Mouse (Mus musculus) frontal cortex, postnatal 10 days (tissue): ENCODE results near the gene Slit3.

Experiments
- DNase-seq, 2 experiments: peaks; one replicate each; pipeline ENCODE4 v3.0.0; 2022; ENCODE audit warnings: low spot score in 2 of 2, mixed read lengths in 1 of 2

Gene Slit3

GRCm38 (mm10) chr11:35393815-35394214, 272.8 kb downstream of the Slit3 start:
- no peak for DNase-seq

GRCm38 (mm10) chr11:35395376-35395775, 274.4 kb downstream of the Slit3 start:
- no peak for DNase-seq

GRCm38 (mm10) chr11:35398353-35398752, 277.3 kb downstream of the Slit3 start:
- no peak for DNase-seq

DNA sequence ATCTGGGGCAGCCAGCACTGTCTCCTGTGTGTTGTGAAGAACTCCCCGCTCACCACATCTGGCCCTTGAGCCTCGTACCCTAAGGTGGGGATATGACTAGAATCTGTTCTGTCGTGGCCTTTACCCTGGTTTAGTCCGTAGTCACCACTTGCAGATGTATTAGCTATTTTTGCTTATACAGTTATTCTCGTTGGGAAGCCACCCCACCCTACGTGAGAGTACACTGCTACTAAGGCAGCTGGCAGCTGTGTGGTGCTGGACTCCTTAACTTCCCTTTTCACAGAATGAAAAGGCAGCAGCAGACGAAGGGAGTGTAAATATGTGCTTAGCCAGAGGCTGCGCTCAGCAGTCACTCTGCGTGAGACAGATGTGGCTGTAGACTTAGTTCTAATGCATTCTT, 282.5 kb downstream of the Slit3 start:
- DNase-seq, result no peak

DNA sequence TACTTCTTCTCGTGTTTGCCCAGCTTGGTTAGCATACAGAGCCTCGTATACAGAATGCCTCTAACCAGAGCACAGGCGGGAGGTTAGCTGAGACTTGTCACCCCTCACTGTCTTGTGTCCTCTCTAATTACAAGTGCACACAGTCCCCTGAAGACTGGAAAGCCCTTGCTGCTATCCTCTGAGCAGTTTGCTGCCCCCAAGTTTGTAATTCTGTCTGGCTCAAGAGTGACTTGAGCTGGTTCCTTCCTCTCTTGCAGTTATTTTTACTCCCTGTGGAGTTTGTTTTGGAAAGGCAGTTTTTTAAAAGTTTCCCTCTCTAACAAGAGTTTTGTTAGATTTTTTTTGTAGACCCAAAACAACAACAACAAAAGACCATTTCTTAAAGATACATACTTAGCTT, 285.0 kb downstream of the Slit3 start:
- no peak for DNase-seq

GRCm38 (mm10) chr11:35406522-35406921, 285.5 kb downstream of the Slit3 start:
- no peak for DNase-seq

DNA sequence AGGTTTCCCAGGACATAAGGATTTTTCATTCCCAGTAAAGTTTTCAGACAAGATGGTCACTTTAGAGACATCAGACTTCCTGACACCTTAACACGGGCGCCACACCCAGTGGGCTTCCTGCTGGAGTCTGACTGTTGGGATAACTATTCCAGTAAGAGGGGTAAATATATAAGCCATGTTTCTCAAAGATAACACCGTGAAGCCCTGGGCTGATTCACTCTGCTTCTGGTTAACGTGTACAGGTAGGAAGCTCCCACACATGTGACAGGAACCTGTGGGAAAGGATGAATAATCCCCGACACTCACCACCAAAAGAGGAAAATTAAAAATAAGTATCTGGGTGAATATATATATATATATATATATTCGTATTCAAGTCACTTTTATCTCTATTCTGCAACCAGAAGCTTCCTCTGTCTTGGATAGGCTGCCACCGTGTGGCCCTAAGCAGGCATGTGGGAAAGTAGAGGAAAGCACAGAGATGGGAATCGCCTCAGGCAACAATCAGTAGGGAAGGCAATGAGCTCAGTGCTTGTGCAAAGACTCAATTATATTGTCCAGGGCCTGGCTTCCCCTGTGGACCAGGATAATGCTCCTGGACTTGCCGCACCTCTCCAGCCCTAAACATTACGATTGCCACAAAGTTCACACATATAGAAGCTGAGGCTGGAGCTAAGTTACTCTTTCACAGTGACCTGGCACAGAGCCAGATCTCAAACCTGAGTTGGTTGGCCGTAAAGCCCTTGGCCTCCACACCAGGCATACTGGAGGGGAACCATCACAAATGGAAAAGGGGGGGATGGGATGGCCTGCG, 286.5 kb downstream of the Slit3 start:
- DNase-seq, result peak; percentile 64 to 74

- no peak for DNase-seq
These were observed 289.4 kb downstream of the Slit3 start for GRCm38 (mm10) chr11:35410431-35410830.

- DNase-seq, result no peak
These were observed 294.9 kb downstream of the Slit3 start for GRCm38 (mm10) chr11:35415768-35416401.

DNA sequence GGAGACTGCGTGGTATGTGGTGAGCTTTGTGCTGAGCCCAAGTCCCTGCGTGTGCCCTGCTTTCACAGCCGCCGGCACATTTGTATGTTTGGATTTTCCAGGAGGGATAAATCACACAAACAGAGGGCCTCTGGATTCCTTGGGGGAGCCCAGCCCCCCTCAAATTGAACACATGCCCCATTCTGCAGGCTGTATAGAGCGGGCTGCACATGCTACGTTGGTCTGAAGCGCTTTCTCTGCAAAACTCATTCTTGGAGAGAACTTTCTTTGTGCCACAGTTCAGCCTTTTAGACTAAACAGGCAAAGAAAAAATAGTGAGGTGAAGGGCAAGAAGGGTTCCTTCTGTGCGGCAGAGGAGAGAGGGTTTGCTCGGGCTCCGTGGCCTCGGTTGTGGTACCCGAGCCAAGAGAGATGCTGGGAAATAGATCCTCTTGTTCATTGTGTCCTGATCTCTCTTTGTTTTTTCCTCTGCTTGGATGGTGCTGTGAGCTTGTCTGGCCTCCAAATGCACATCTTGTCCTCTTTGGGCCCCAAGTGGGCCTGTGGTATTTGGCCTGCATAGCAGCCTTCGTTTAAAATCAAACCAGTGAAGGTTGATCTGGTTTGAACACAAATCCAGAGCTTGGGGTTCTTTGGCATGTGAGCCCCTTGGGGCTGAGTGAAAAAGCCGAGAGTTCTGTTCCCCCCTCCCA, 295.5 kb downstream of the Slit3 start:
- DNase-seq, result no peak

- no peak for DNase-seq
These were observed 297.0 kb downstream of the Slit3 start for GRCm38 (mm10) chr11:35417911-35418552.

DNA sequence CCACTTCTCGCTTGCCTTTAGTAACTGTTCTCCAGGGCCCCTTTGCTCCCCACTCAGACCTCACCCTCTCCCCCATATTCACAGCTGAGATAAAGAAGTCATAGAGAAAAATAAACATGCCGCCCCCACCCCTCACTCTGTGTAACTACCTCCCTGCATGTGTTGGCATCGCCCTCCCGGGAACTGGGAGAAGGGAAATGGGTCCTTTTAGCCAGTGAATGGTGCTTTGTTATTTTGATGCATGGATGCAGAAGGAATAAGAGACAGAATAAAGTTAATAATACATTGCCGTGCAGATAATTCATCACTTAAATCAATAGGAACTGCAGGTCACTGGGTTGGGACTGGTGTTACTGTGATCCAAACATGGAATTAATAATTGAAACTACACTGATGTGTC, 298.0 kb downstream of the Slit3 start:
- no peak for DNase-seq

DNA sequence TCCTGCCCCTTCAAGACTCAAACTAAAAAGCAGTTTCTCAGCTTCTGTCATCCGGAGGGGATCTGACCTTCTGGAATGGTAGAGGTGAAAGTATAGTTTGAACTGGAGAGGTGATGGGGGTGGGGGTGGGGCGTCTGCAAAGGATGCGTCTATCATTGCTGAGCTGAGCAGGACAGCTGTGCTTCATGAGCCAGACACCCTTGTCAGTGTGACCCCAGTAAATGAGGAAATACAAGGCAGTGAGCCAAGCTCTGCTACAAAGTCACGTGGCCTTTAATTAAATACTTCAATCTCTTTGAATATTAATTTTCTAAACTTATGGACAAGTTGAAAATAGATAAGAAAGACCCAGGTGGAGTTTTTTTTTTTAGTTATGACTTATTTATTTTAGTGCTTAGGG, 300.7 kb downstream of the Slit3 start:
- DNase-seq, result no peak

- DNase-seq, result no peak
These were observed 307.0 kb downstream of the Slit3 start for GRCm38 (mm10) chr11:35428036-35428435.

- DNase-seq, result no peak
These were observed 310.1 kb downstream of the Slit3 start for GRCm38 (mm10) chr11:35431130-35431529.

- DNase-seq, result no peak
These were observed 316.5 kb downstream of the Slit3 start for GRCm38 (mm10) chr11:35437510-35437909.

DNA sequence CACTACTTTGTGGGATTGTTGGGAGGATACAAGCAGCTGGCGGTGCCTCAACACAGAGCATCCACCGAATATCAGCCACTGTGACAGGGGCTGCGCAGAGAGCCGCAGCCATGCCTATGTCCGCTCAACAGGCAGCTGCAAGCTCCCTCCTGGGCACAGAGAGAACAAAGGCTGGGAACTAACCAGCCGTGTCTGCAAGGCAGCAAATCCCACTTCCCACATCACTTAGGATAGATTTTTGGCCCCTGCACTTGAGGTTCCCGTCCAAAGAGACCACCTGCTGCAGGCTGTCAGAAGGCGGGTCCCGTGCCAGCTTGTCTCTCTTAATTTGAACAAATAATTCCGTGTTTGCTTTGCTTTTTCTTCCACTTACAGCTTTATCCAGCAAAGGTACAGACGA, 319.2 kb downstream of the Slit3 start:
- DNase-seq, result no peak

- DNase-seq, result no peak
These were observed 323.6 kb downstream of the Slit3 start for GRCm38 (mm10) chr11:35444489-35445100.

GRCm38 (mm10) chr11:35447951-35448350, 326.9 kb downstream of the Slit3 start:
- no peak for DNase-seq

DNA sequence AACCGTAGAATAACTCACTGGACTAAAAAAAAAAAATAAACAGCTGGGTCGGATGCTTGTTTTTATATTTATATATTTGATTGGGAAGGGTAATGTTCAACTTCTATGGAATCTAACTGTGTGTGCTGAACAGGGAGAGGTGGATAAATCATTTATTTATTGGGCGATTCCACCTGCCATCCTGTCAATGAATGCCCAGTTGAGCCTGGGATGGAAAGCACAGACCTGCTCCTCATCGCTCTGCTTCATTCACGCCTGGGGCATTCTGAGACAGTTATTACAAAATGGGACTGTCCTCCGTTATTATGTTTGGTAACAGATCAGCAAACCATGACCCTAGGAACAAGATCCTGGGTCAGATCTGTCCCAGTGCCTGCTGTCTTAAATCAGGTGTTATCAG, 328.2 kb downstream of the Slit3 start:
- no peak for DNase-seq

GRCm38 (mm10) chr11:35451636-35452035, 330.6 kb downstream of the Slit3 start:
- DNase-seq, result peak; percentile 42 to 67

GRCm38 (mm10) chr11:35452413-35452812, 331.4 kb downstream of the Slit3 start:
- DNase-seq, result peak; percentile 19 to 53
